Mouse (Mus musculus) hindbrain, embryonic 15.5 days (tissue): ENCODE results near the gene Serpine1. TPM values are rescaled to one million over a fixed set of nuclear protein-coding genes. Genes with fewer than 3 reads are reported as not detected.

ENCODE experiments used
- ATAC-seq: fragments of 200-750 bp; cut with Nextera tagmentation; 2 replicates; pipeline ENCODE4 v1.8.0; 2017; ENCODE audit warnings: low read depth, moderate number of reproducible peaks, moderate TSS enrichment; ENCODE audit not compliant: low FRiP score
- H3K27ac ChIP-seq: fragments of 300-500 bp; sonication (generic); replicated peaks from 2 replicates; pipeline ENCODE4 v1.5.1; 2015; ENCODE audit warnings: mild to moderate bottlenecking, inconsistent platforms
- H3K27me3 ChIP-seq: fragments of 300-500 bp; sonication (generic); 2 replicates; pipeline ENCODE4 v1.6.1; 2015; ENCODE audit warnings: control low read depth, inconsistent platforms
- H3K36me3 ChIP-seq: fragments of 300-500 bp; sonication (generic); 2 replicates; pipeline ENCODE4 v1.6.1; 2015; ENCODE audit warnings: control low read depth, inconsistent platforms
- H3K4me1 ChIP-seq: fragments of 300-500 bp; sonication (generic); replicated peaks from 2 replicates; pipeline ENCODE4 v1.6.1; 2015; ENCODE audit warnings: control low read depth, inconsistent platforms
- H3K4me2 ChIP-seq: fragments of 300-500 bp; sonication (generic); 2 replicates; pipeline ENCODE4 v1.6.1; 2015; ENCODE audit warnings: moderate library complexity, mild to moderate bottlenecking, inconsistent platforms
- H3K4me3 ChIP-seq: fragments of 300-500 bp; sonication (generic); 2 replicates; pipeline ENCODE4 v1.5.1; 2015; ENCODE audit warnings: mild to moderate bottlenecking, inconsistent platforms
- H3K9ac ChIP-seq: fragments of 300-500 bp; sonication (generic); 2 replicates; pipeline ENCODE4 v1.6.1; 2015; ENCODE audit warnings: inconsistent platforms
- H3K9me3 ChIP-seq: fragments of 300-500 bp; sonication (generic); 2 replicates; pipeline ENCODE4 v1.6.1; 2016; ENCODE audit warnings: control low read depth, inconsistent platforms
- WGBS: fragments of 180-500 bp; shearing (Covaris S2); methylation state at CpG from one replicate; pipeline ENCODE4 v1.1.7; 2015; 5-methylcytosine and 5-hydroxymethylcytosine counted together
- polyA plus RNA-seq: library from polyadenylated mRNA; unstranded; fragments of >200 nt; fragmentation: Nextera tagmentation; extraction: Ambion mirVana; gene quantifications from 2 replicates; pipeline ENCODE4 v1.2.1, GENCODE M21; 2015

Gene Serpine1
- polyA plus RNA-seq, 1 experiment from 2014 or later = 0.29 TPM

GRCm38 (mm10) chr5:137029273-137029585, 42.8 kb downstream of the Serpine1 start:
- ATAC-seq = peak; percentile 7; the same call in 1 of the 2 replicates
- Histone ChIP-seq H3K4me1 (peaks cover 49% of the 10 kb centered on the region), H3K4me2 (peak overlapping the region; percentile 99), H3K9ac (peak overlapping the region; percentile 41), H3K27me3 (peaks cover 48% of the 10 kb centered on the region), H3K27ac (peak overlapping the region; percentile 69), H3K9me3 (no peaks in the 10 kb centered on the region), H3K4me3 (peak overlapping the region; percentile 58), H3K36me3 (no peaks in the 10 kb centered on the region)
- WGBS = 2% methylated on average over 8 of the region's 8 CpGs

- no peak overlapping the region for H3K9ac ChIP-seq
- H3K4me2 ChIP-seq = peak overlapping the region; percentile 99
- peaks cover 49% of the 10 kb centered on the region for H3K4me1 ChIP-seq
- H3K27ac ChIP-seq = peak overlapping the region; percentile 69; the same call in 1 of the 2 replicates
- no peaks in the 10 kb centered on the region for H3K36me3 ChIP-seq
- peaks cover 53% of the 10 kb centered on the region for H3K27me3 ChIP-seq
- peak; percentile 23; the same call in 1 of the 2 replicates for ATAC-seq
- 4% methylated on average over 28 of the region's 29 CpGs for WGBS
- H3K4me3 ChIP-seq = peak overlapping the region; percentile 58
- H3K9me3 ChIP-seq = no peaks in the 10 kb centered on the region
These were observed 43.4 kb downstream of the Serpine1 start for GRCm38 (mm10) chr5:137028561-137029272.

DNA sequence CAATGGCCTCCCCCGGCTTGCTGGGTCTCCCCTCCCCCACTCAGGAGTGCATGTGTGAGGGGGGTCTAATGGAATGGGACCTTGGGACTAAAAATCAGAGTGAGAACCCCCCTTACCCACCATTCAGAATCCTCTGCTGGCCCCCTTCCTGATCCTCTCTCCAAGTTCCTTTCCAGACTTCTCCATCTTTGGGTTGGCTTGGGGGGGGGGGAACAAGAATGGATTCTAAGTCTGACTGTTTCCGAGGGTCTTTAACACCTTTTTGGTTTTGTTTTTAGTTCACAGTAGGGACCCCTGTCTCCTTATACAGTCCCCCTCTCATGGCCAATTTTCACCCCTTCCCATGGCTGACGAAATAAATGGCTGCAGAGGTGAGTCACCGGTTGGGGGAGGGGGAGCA, 46.0 kb downstream of the Serpine1 start, which contains the start of gene Vgf:
Gene Vgf, plus strand, starts transcription at position 301 of the 400 bp plus-strand sequence.
- Histone ChIP-seq H3K27ac (no peak within 1 kb of the TSS), H3K9me3 (no peaks in the 10 kb centered on the region), H3K4me1 (peaks cover 30% of the 10 kb centered on the region), H3K9ac (0 out of 2 replicates have a peak within 1 kb of the TSS, but pooled peaks have one; percentile 8), H3K4me3 (peak within 1 kb of the TSS; percentile 32), H3K4me2 (peak within 1 kb of the TSS; percentile 57), H3K27me3 (peaks cover 52% of the 10 kb centered on the region), H3K36me3 (no peaks in the 10 kb centered on the region)
- ATAC-seq = no peak
- 18% methylated on average over 4 of the region's 4 CpGs for WGBS

DNA sequence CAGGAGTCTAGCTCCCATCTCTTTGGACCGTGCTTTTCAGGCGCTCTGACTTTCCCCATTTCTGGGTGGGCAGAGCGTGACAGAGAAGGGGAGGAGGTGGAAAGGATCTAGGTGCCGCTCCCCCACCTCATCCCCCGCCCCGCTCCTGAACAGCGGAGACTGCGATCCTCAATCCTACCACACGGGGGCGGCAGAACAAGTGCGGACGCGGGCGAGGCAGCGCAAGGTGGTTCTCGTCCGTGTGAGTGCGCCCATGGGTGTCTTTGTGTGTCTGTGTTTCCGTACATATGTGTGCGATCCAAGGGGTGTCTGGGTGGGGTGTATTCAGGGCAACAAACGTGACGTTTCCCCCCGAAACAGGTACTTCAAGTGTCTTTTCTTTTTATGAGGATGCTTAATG, 46.9 kb downstream of the Serpine1 start:
- under 1% methylated on average over 23 of the region's 23 CpGs for WGBS
- H3K36me3 ChIP-seq = no peaks in the 10 kb centered on the region
- H3K27me3 ChIP-seq = peaks cover 45% of the 10 kb centered on the region
- H3K4me1 ChIP-seq = peaks cover 20% of the 10 kb centered on the region
- H3K27ac ChIP-seq = no peak overlapping the region
- H3K9me3 ChIP-seq = no peaks in the 10 kb centered on the region
- H3K4me2 ChIP-seq = peak overlapping the region; percentile 57
- H3K9ac ChIP-seq = no peak overlapping the region
- H3K4me3 ChIP-seq = peak overlapping the region; percentile 32
- no peak for ATAC-seq

GRCm38 (mm10) chr5:137024318-137024717, 47.8 kb downstream of the Serpine1 start:
- ATAC-seq = no peak
- Histone ChIP-seq H3K9ac (no peak overlapping the region), H3K4me3 (no peak overlapping the region), H3K9me3 (no peaks in the 10 kb centered on the region), H3K27me3 (peaks cover 49% of the 10 kb centered on the region), H3K4me1 (peaks cover 19% of the 10 kb centered on the region), H3K27ac (no peak overlapping the region), H3K36me3 (no peaks in the 10 kb centered on the region), H3K4me2 (no peak overlapping the region)
- 52% methylated on average over 3 of the region's 3 CpGs for WGBS

DNA sequence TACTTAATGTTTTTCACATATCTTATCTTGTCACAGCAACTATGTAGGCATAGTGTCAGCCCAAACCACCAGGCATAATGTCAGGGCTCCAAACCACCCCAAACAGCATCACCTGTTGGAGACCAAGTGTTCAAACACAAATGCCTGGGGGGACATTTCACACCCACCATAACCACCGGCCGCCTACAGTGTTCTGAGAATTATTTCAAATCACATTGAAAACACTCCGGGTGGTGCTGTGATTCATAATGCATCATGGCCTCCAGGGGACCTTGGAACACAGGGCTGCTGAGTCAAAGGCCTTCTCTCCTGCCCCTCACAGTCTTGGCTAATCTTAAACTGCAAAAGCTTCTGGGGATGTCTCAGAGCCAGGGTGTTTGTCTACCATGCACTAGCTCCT, 56.2 kb downstream of the Serpine1 start:
- no peaks in the 10 kb centered on the region for H3K4me1 ChIP-seq
- no peak overlapping the region for H3K4me3 ChIP-seq
- no peaks in the 10 kb centered on the region for H3K9me3 ChIP-seq
- H3K9ac ChIP-seq = no peak overlapping the region
- ATAC-seq = no peak
- no peak overlapping the region for H3K4me2 ChIP-seq
- WGBS = 85% methylated on average over 3 of the region's 3 CpGs
- H3K36me3 ChIP-seq = no peaks in the 10 kb centered on the region
- H3K27ac ChIP-seq = no peak overlapping the region
- H3K27me3 ChIP-seq = 0 out of 2 replicates have a peak, but pooled peaks cover 3% of the 10 kb centered on the region

DNA sequence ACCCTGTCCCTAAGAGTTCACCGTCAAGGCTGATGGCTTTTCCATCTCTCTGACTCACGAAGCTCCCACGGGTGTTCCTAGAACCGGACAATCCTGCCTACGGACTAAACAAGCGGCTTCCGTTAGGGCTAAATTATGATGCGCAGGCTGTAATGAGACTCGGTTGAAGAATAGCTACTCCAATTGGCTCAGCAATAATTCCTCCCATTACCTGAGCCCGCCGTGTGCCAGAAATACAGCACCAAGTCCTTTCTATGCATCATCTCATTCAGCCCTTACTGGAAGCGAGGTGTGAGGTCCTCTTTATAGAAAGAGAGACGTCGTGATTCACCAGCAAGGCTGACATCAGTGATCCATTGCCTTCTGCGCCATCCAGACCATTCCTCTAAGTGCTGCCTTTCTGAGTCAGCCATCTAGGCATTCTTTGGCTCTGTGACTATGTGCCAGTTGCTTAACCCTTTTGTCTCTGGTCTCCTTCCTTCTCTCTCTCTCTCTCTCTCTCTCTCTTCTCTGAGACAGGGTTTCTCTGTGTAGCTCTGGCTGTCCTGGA, 59.6 kb downstream of the Serpine1 start:
- 70% methylated on average over 15 of the region's 15 CpGs for WGBS

More for the DNA sequence above, 59.6 kb downstream of the Serpine1 start:
- H3K9ac ChIP-seq = no peak overlapping the region
- no peak overlapping the region for H3K27ac ChIP-seq
- no peak for ATAC-seq
- no peaks in the 10 kb centered on the region for H3K27me3 ChIP-seq
- H3K4me1 ChIP-seq = no peaks in the 10 kb centered on the region
- H3K9me3 ChIP-seq = no peaks in the 10 kb centered on the region
- no peak overlapping the region for H3K4me2 ChIP-seq
- no peaks in the 10 kb centered on the region for H3K36me3 ChIP-seq
- no peak overlapping the region for H3K4me3 ChIP-seq

Other genes with a start within 250 kb of the Serpine1 start
- 37.8 and 41.8 TPM in 2 replicates for gene Col26a1, start 189.1 kb downstream of the Serpine1 start, polyA plus RNA-seq
- 129 and 131 TPM in 2 replicates for gene Ift22, start 164.1 kb downstream of the Serpine1 start, polyA plus RNA-seq
- gene Fis1, start 119.0 kb downstream of the Serpine1 start, polyA plus RNA-seq = 360 and 375 TPM in 2 replicates
- 0.19 and 0.38 TPM in 2 replicates for gene Cldn15, start 105.7 kb downstream of the Serpine1 start, polyA plus RNA-seq
- 37.7 and 39.1 TPM in 2 replicates for gene Plod3, start 85.2 kb downstream of the Serpine1 start, polyA plus RNA-seq
- gene Znhit1, start 84.2 kb downstream of the Serpine1 start, polyA plus RNA-seq = 134 and 145 TPM in 2 replicates
- 15.2 and 15.4 TPM in 2 replicates for gene Vgf, start 45.9 kb downstream of the Serpine1 start, polyA plus RNA-seq
- gene Ap1s1, start 26.1 kb downstream of the Serpine1 start, polyA plus RNA-seq = 237 and 239 TPM in 2 replicates
- gene Trim56, start 43.9 kb upstream of the Serpine1 start, polyA plus RNA-seq = 3.4 and 4.5 TPM in 2 replicates
- gene Muc3, start 77.1 kb upstream of the Serpine1 start, polyA plus RNA-seq = not detected in 2 replicates
- 0.40 and 0.51 TPM in 2 replicates for gene Muc3a, start 140.1 kb upstream of the Serpine1 start, polyA plus RNA-seq
- 68.4 and 69.9 TPM in 2 replicates for gene Ache, start 215.3 kb upstream of the Serpine1 start, polyA plus RNA-seq
- gene Ufsp1, start 222.4 kb upstream of the Serpine1 start, polyA plus RNA-seq = 20.1 and 24.0 TPM in 2 replicates
- 100 and 103 TPM in 2 replicates for gene Srrt, start 235.4 kb upstream of the Serpine1 start, polyA plus RNA-seq
- gene Trip6, start 242.1 kb upstream of the Serpine1 start, polyA plus RNA-seq = 17.3 TPM in 2 replicates